Mouse (Mus musculus) heart, adult 2 months (tissue): ENCODE results near the gene Fcamr.

Experiments
- CTCF ChIP-seq: fragments of 200-600 bp; IDR thresholded peaks from 2 replicates; pipeline ENCODE4 v1.8.1; 2022; ENCODE audit warnings: antibody characterized with exemption, mild to moderate bottlenecking, moderate library complexity
- EP300 ChIP-seq: fragments of 200-500 bp; IDR thresholded peaks from 2 replicates; pipeline ENCODE4 v1.6.1; 2011; ENCODE audit warnings: low read depth, low read length, control low read depth; ENCODE audit not compliant: insufficient read depth

DNA sequence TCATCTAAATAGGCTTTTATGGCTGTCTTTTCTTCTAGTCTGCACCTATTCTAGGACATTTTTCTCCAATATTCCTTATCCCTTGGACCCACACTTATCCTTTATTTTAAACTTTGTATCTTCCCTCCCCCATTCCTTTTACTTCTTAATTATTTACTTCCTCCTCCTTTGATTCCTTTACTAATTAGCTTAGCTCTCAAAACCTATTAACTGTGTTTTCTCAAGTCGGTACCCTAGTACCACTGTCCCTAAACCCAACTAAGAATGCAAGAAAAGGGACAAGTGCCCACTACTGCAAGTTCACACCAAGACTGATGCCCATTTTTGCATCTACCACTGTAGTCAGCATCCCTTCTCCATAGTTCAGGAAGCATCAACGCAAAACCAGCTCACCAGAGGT is 55.0 kb downstream of the Fcamr start:
- TF ChIP-seq CTCF (no peak), EP300 (no peak)
